Mouse (Mus musculus) lung, postnatal 0 days (tissue): ENCODE results near the gene Fam92b.

Source experiments
- CTCF ChIP-seq: IDR thresholded peaks from 2 replicates; pipeline ENCODE4 v1.5.1; 2016; ENCODE audit warnings: antibody characterized with exemption, mild to moderate bottlenecking
- EP300 ChIP-seq: IDR thresholded peaks from 2 replicates; pipeline ENCODE4 v1.6.1; 2016; ENCODE audit warnings: antibody characterized with exemption, mild to moderate bottlenecking, control low read depth

- TF ChIP-seq EP300 (no peak), CTCF (no peak)
Observed at GRCm38 (mm10) chr8:120181274-120181673, 4.0 kb upstream of the Fam92b start.
